Mouse (Mus musculus) lung, postnatal 0 days (tissue): ENCODE measurements around the gene Zfp385b. TPM values are rescaled to one million over a fixed set of nuclear protein-coding genes. Genes with fewer than 3 reads are reported as not detected.

Experiments
- ATAC-seq: fragments of 200-750 bp; cut with Nextera tagmentation; 2 replicates; pipeline ENCODE4 v1.8.0; 2017; ENCODE audit warnings: moderate library complexity
- DNase-seq: peaks from one replicate; pipeline ENCODE4 v3.0.0-alpha.2; 2016; ENCODE audit warnings: low spot score
- H3K27ac ChIP-seq: fragments of 300-500 bp; sonication (generic); 2 replicates; pipeline ENCODE4 v1.5.1; 2014; ENCODE audit warnings: antibody characterized with exemption, mild to moderate bottlenecking, low read length, mixed read lengths
- H3K27me3 ChIP-seq: fragments of 300-500 bp; sonication (generic); replicated peaks from 2 replicates; pipeline ENCODE4 v1.6.1; 2014; ENCODE audit warnings: low read length, mixed read lengths; ENCODE audit not compliant: insufficient read depth
- H3K36me3 ChIP-seq: fragments of 300-500 bp; sonication (generic); 2 replicates; pipeline ENCODE4 v1.6.1; 2014; ENCODE audit warnings: low read length, mixed read lengths; ENCODE audit not compliant: insufficient read depth
- H3K4me1 ChIP-seq: fragments of 300-500 bp; sonication (generic); 2 replicates; pipeline ENCODE4 v1.6.1; 2014; ENCODE audit warnings: antibody characterized with exemption, low read depth, low read length, mixed read lengths; ENCODE audit not compliant: insufficient read depth
- H3K4me2 ChIP-seq: fragments of 300-500 bp; sonication (generic); replicated peaks from 2 replicates; pipeline ENCODE4 v1.6.1; 2014; ENCODE audit warnings: low read depth, mild to moderate bottlenecking, low read length, moderate library complexity, mixed read lengths
- H3K4me3 ChIP-seq: fragments of 300-500 bp; sonication (generic); 2 replicates; pipeline ENCODE4 v1.5.1; 2014; ENCODE audit warnings: low read depth, low read length
- H3K9ac ChIP-seq: fragments of 300-500 bp; sonication (generic); replicated peaks from 2 replicates; pipeline ENCODE4 v1.6.1; 2014; ENCODE audit warnings: low read depth, mild to moderate bottlenecking
- H3K9me3 ChIP-seq: fragments of 300-500 bp; sonication (generic); 2 replicates; pipeline ENCODE4 v1.6.1; 2016; ENCODE audit warnings: low read length, mixed read lengths
- CTCF ChIP-seq: IDR thresholded peaks from 2 replicates; pipeline ENCODE4 v1.5.1; 2016; ENCODE audit warnings: antibody characterized with exemption, mild to moderate bottlenecking
- EP300 ChIP-seq: IDR thresholded peaks from 2 replicates; pipeline ENCODE4 v1.6.1; 2016; ENCODE audit warnings: antibody characterized with exemption, mild to moderate bottlenecking, control low read depth
- WGBS: fragments of 180-500 bp; shearing (Covaris S2); extraction: QIAGEN DNeasy Blood & Tissue Kit; methylation state at CpG from one replicate; pipeline ENCODE4 v1.1.7; 2014; 5-methylcytosine and 5-hydroxymethylcytosine counted together
- polyA plus RNA-seq: library from polyadenylated mRNA; unstranded; fragments of >200 nt; fragmentation: Nextera tagmentation; extraction: Ambion mirVana; gene quantifications from 2 replicates; pipeline ENCODE4 v1.2.1, GENCODE M21; 2015

The Zfp385b gene
- polyA plus RNA-seq, 1 experiment from 2014 or later: 13.9 TPM

GRCm38 (mm10) chr2:77777047-77777686 lies 42.3 kb downstream of the Zfp385b start:
- Histone ChIP-seq H3K9ac (no peak overlapping the region), H3K9me3 (no peaks in the 10 kb centered on the region), H3K27ac (no peak overlapping the region), H3K4me1 (no peaks in the 10 kb centered on the region), H3K27me3 (no peaks in the 10 kb centered on the region), H3K4me2 (no peak overlapping the region), H3K4me3 (no peak overlapping the region), H3K36me3 (no peaks in the 10 kb centered on the region)
- no peak for TF ChIP-seq EP300
- no peak for TF ChIP-seq CTCF
- ATAC-seq (no peak), DNase-seq (no peak)
- WGBS: 67% methylated on average over 10 of the region's 10 CpGs

- Histone ChIP-seq H3K9me3 (no peaks in the 10 kb centered on the region), H3K36me3 (no peaks in the 10 kb centered on the region), H3K27ac (no peak overlapping the region), H3K4me2 (no peak overlapping the region), H3K4me1 (no peaks in the 10 kb centered on the region), H3K4me3 (no peak overlapping the region), H3K9ac (no peak overlapping the region), H3K27me3 (no peaks in the 10 kb centered on the region)
- ATAC-seq (peak; percentile 38; the same call in 1 of the 2 replicates), DNase-seq (peak; percentile 31)
- 70% methylated on average over 15 of the region's 15 CpGs for WGBS
- TF ChIP-seq EP300 (no peak), CTCF (no peak)
These were observed 44.1 kb downstream of the Zfp385b start for GRCm38 (mm10) chr2:77775247-77775880.

- Histone ChIP-seq H3K9ac (no peak overlapping the region), H3K4me2 (no peak overlapping the region), H3K36me3 (no peaks in the 10 kb centered on the region), H3K9me3 (no peaks in the 10 kb centered on the region), H3K4me1 (no peaks in the 10 kb centered on the region), H3K27me3 (no peaks in the 10 kb centered on the region), H3K4me3 (no peak overlapping the region), H3K27ac (no peak overlapping the region)
- WGBS: 61% methylated on average over 8 of the region's 8 CpGs
- DNase-seq (no peak), ATAC-seq (no peak)
- TF ChIP-seq EP300: no peak
- no peak for TF ChIP-seq CTCF
These were observed 49.3 kb downstream of the Zfp385b start for GRCm38 (mm10) chr2:77770056-77770697.

- Histone ChIP-seq H3K9me3 (no peaks in the 10 kb centered on the region), H3K36me3 (no peaks in the 10 kb centered on the region), H3K27ac (no peak overlapping the region), H3K9ac (no peak overlapping the region), H3K4me2 (no peak overlapping the region), H3K4me3 (no peak overlapping the region), H3K27me3 (no peaks in the 10 kb centered on the region), H3K4me1 (no peaks in the 10 kb centered on the region)
- WGBS: 67% methylated on average over 17 of the region's 17 CpGs
- DNase-seq (no peak), ATAC-seq (no peak)
- TF ChIP-seq CTCF (no peak), EP300 (no peak)
These were observed 51.0 kb downstream of the Zfp385b start for GRCm38 (mm10) chr2:77768321-77768886.

- TF ChIP-seq EP300: no peak
- TF ChIP-seq CTCF: no peak
These were observed 57.5 kb downstream of the Zfp385b start for GRCm38 (mm10) chr2:77761967-77762366.

GRCm38 (mm10) chr2:77758403-77759071 lies 60.9 kb downstream of the Zfp385b start:
- Histone ChIP-seq H3K27me3 (no peaks in the 10 kb centered on the region), H3K36me3 (no peaks in the 10 kb centered on the region), H3K4me2 (no peak overlapping the region), H3K4me3 (no peak overlapping the region), H3K27ac (no peak overlapping the region), H3K9ac (no peak overlapping the region), H3K9me3 (no peaks in the 10 kb centered on the region), H3K4me1 (no peaks in the 10 kb centered on the region)
- 62% methylated on average over 15 of the region's 15 CpGs for WGBS
- DNase-seq (no peak), ATAC-seq (no peak)
- TF ChIP-seq CTCF: no peak
- no peak for TF ChIP-seq EP300

More at GRCm38 (mm10) chr2:77761967-77762366, 57.5 kb downstream of the Zfp385b start:
- no peak overlapping the region for H3K4me2 ChIP-seq
- ATAC-seq (no peak), DNase-seq (no peak)
- H3K4me1 ChIP-seq: no peaks in the 10 kb centered on the region
- 84% methylated on average over 8 of the region's 8 CpGs for WGBS
- H3K27me3 ChIP-seq: no peaks in the 10 kb centered on the region
- no peak overlapping the region for H3K4me3 ChIP-seq
- H3K27ac ChIP-seq: no peak overlapping the region
- no peaks in the 10 kb centered on the region for H3K36me3 ChIP-seq
- H3K9me3 ChIP-seq: no peaks in the 10 kb centered on the region
- no peak overlapping the region for H3K9ac ChIP-seq
